Mouse (Mus musculus): Measurements from ENCODE around the gene Ankrd66. TPM values are rescaled to one million over a fixed set of nuclear protein-coding genes. Genes with fewer than 3 reads are reported as not detected.
"Not testable (repeated sequence)": the region's sequence is repeated elsewhere in the genome, so short reads cannot be mapped to it uniquely, and the experiment has no call there.

The Ankrd66 gene
- total and polyA plus RNA-seq, 2 experiments from 2014 or later: 0.10 to 1.2 TPM

DNA sequence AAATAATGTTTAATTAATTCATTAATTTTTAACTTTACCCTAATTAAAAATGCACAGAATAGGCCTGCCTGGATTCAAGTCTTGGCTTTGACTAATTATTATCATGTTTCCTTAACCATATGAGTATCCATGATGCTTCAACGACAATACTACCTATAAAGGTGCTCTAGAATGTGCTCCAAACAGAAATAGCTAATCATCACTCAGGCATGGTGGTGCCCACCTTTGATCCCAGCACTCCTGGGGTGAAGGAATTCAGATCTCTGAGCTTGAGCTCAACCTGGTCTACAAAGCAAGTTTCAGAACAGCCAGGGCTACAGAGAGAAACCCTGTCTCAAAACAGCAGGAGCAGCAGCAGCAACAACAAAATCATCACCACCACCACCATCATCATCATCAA, 42.9 kb downstream of the Ankrd66 start:
- no peaks in the 10 kb centered on the region for H3K4me1 ChIP-seq (ENCODE audit: insufficient read depth, low read length)
- H3K9ac ChIP-seq (replicated peaks; ENCODE audit: low read length): no peak overlapping the region
- H3K4me2 ChIP-seq (ENCODE audit: low read depth, low read length): no peak overlapping the region
- 88% methylated on average over 1 of the region's 1 CpGs for WGBS
- H3K27ac ChIP-seq: no peak overlapping the region
- no peaks in the 10 kb centered on the region for H3K36me3 ChIP-seq (ENCODE audit: insufficient read depth, low read length)
- no peak overlapping the region for H3K4me3 ChIP-seq (ENCODE audit: low read length)
- no peak for ATAC-seq
- H3K27me3 ChIP-seq (ENCODE audit: insufficient read depth, low read length): no peaks in the 10 kb centered on the region
- no peak for DNase-seq (ENCODE audit: low spot score)
- no peak for TF ChIP-seq CTCF (IDR thresholded peaks at IDR 0.05; ENCODE audit: low read depth)
- H3K9me3 ChIP-seq (ENCODE audit: low read length): no peaks in the 10 kb centered on the region

DNA sequence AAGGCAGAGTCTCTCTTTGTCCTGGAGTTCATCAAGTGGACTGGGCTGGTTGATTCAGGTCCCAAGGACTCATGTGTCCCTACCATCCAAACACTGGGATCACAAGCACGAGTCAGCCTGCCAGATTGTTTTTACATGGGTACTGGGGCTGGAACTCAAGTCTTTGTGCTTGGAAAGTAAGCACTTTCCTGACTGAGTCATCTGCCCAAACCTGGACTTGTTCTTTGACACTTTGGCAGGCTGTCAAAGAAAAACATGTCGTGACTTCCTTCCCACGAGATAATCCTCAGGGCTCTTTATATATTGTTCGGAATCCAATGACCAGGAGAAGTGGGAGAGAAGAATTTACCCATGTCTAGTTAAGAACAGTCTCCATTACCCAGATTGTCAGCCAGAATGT, 45.9 kb downstream of the Ankrd66 start:
- 68% methylated on average over 4 of the region's 4 CpGs for WGBS
- ATAC-seq (no peak), DNase-seq (ENCODE audit: low spot score) (no peak)

GRCm38 (mm10) chr17:43495502-43495901, 47.9 kb downstream of the Ankrd66 start:
- TF ChIP-seq CTCF (IDR thresholded peaks at IDR 0.05; ENCODE audit: low read depth): no peak
- WGBS: 89% methylated on average over 5 of the region's 5 CpGs
- no peak overlapping the region for H3K27ac ChIP-seq
- H3K36me3 ChIP-seq (ENCODE audit: insufficient read depth, low read length): no peaks in the 10 kb centered on the region
- no peak for ATAC-seq
- no peak overlapping the region for H3K9ac ChIP-seq (replicated peaks; ENCODE audit: low read length)
- H3K27me3 ChIP-seq (ENCODE audit: insufficient read depth, low read length): no peaks in the 10 kb centered on the region
- no peak overlapping the region for H3K4me2 ChIP-seq (ENCODE audit: low read depth, low read length)
- no peaks in the 10 kb centered on the region for H3K4me1 ChIP-seq (ENCODE audit: insufficient read depth, low read length)
- H3K4me3 ChIP-seq (ENCODE audit: low read length): no peak overlapping the region
- H3K9me3 ChIP-seq (ENCODE audit: low read length): no peaks in the 10 kb centered on the region
- no peak for DNase-seq (ENCODE audit: low spot score)

More for the DNA sequence above, 45.9 kb downstream of the Ankrd66 start:
- TF ChIP-seq CTCF (IDR thresholded peaks at IDR 0.05; ENCODE audit: low read depth): no peak
- Histone ChIP-seq H3K9me3 (ENCODE audit: low read length) (no peaks in the 10 kb centered on the region), H3K4me1 (ENCODE audit: insufficient read depth, low read length) (no peaks in the 10 kb centered on the region), H3K4me2 (ENCODE audit: low read depth, low read length) (no peak overlapping the region), H3K36me3 (ENCODE audit: insufficient read depth, low read length) (no peaks in the 10 kb centered on the region), H3K9ac (replicated peaks; ENCODE audit: low read length) (no peak overlapping the region), H3K4me3 (ENCODE audit: low read length) (no peak overlapping the region), H3K27ac (no peak overlapping the region), H3K27me3 (ENCODE audit: insufficient read depth, low read length) (no peaks in the 10 kb centered on the region)

DNA sequence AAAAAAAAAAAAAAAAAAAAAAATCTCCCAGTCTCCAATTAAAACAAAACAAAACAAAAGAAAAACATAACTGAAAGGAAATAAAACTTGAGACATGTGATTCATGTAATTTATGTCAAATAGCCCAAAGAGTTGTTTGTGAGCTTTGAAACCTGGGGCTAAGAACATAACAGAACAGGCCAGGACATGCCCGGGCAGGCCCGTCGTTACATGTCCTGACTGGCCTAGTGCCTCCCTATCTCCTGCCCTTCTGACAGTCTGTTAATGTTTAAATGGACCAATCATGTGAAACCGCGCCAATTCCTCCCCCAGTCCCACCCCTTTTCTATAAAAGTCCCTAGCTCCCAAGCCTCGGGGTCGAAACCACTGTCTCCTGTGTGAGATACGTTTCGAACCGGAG, 53.1 kb downstream of the Ankrd66 start:
- H3K9ac ChIP-seq (replicated peaks; ENCODE audit: low read length); DNase-seq (ENCODE audit: low spot score); H3K9me3 ChIP-seq (ENCODE audit: low read length); H3K4me1 ChIP-seq (ENCODE audit: insufficient read depth, low read length); ATAC-seq; H3K27ac ChIP-seq; H3K27me3 ChIP-seq (ENCODE audit: insufficient read depth, low read length); H3K4me2 ChIP-seq (ENCODE audit: low read depth, low read length); H3K4me3 ChIP-seq (ENCODE audit: low read length); H3K36me3 ChIP-seq (ENCODE audit: insufficient read depth, low read length): not testable (repeated sequence)
- whole genome bisulfite sequencing: 94% methylated on average over 5 of the region's 10 CpGs

- H3K9me3 ChIP-seq (ENCODE audit: low read length): no peaks in the 10 kb centered on the region
- H3K4me3 ChIP-seq (ENCODE audit: low read length): no peak overlapping the region
- no peaks in the 10 kb centered on the region for H3K4me1 ChIP-seq (ENCODE audit: insufficient read depth, low read length)
- H3K36me3 ChIP-seq (ENCODE audit: insufficient read depth, low read length): no peaks in the 10 kb centered on the region
- no peaks in the 10 kb centered on the region for H3K27me3 ChIP-seq (ENCODE audit: insufficient read depth, low read length)
- TF ChIP-seq CTCF (IDR thresholded peaks at IDR 0.05; ENCODE audit: low read depth): no peak
- DNase-seq (ENCODE audit: low spot score) (no peak), ATAC-seq (no peak)
- H3K4me2 ChIP-seq (ENCODE audit: low read depth, low read length): no peak overlapping the region
- no peak overlapping the region for H3K27ac ChIP-seq
- 94% methylated on average over 2 of the region's 2 CpGs for WGBS
- H3K9ac ChIP-seq (replicated peaks; ENCODE audit: low read length): no peak overlapping the region
These were observed 54.8 kb downstream of the Ankrd66 start for GRCm38 (mm10) chr17:43488439-43489151.

DNA sequence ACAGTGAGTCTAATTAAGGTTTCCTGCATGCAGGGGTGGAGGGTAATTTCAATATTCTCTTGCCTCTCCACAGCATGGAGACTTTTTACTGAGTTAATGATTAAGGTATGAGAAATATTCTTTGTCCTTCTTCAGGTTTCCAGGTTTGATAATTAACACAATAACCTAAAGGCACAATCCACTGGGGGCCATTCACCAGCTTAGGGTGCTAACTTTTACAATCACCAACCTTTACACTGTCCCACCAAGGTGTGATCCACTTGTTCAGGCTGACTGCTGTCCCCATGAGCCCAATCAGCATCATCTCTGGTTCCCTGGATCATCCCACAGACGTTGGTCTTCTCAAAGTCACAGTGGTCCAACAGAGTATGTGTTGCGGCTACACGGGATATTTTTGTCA, 57.5 kb downstream of the Ankrd66 start:
- H3K4me3 ChIP-seq (ENCODE audit: low read length): no peak overlapping the region
- DNase-seq (ENCODE audit: low spot score) (no peak), ATAC-seq (no peak)
- H3K4me1 ChIP-seq (ENCODE audit: insufficient read depth, low read length): no peaks in the 10 kb centered on the region
- H3K27me3 ChIP-seq (ENCODE audit: insufficient read depth, low read length): no peaks in the 10 kb centered on the region
- H3K36me3 ChIP-seq (ENCODE audit: insufficient read depth, low read length): no peaks in the 10 kb centered on the region
- TF ChIP-seq CTCF (IDR thresholded peaks at IDR 0.05; ENCODE audit: low read depth): no peak
- 85% methylated on average over 3 of the region's 3 CpGs for WGBS
- no peaks in the 10 kb centered on the region for H3K9me3 ChIP-seq (ENCODE audit: low read length)
- no peak overlapping the region for H3K9ac ChIP-seq (replicated peaks; ENCODE audit: low read length)
- no peak overlapping the region for H3K4me2 ChIP-seq (ENCODE audit: low read depth, low read length)
- no peak overlapping the region for H3K27ac ChIP-seq

Other genes with a start within 250 kb of the Ankrd66 start
- gene Adgrf5, start 183.2 kb downstream of the Ankrd66 start, total RNA-seq (2014; rRNA removed): 17.3 and 24.1 TPM in 2 replicates
- gene Adgrf5, start 183.2 kb downstream of the Ankrd66 start, polyA plus RNA-seq (2015; fragmentation: Nextera tagmentation; extraction: Ambion mirVana): 3.7 and 3.9 TPM in 2 replicates
- 0.43 TPM in 1 of 2 replicates, not detected in the other for gene Mep1a, start 40.8 kb downstream of the Ankrd66 start, total RNA-seq (2014; rRNA removed)
- gene Mep1a, start 40.8 kb downstream of the Ankrd66 start, polyA plus RNA-seq (2015; fragmentation: Nextera tagmentation; extraction: Ambion mirVana): 0.13 and 0.15 TPM in 2 replicates
- gene Pla2g7, start 24.5 kb upstream of the Ankrd66 start, total RNA-seq (2014; rRNA removed): 114 and 115 TPM in 2 replicates
- 313 and 342 TPM in 2 replicates for gene Pla2g7, start 24.5 kb upstream of the Ankrd66 start, polyA plus RNA-seq (2015; fragmentation: Nextera tagmentation; extraction: Ambion mirVana)
- gene Tdrd6, start 86.7 kb upstream of the Ankrd66 start, total RNA-seq (2014; rRNA removed): 1.6 and 3.5 TPM in 2 replicates
- 0.43 and 0.79 TPM in 2 replicates for gene Tdrd6, start 86.7 kb upstream of the Ankrd66 start, polyA plus RNA-seq (2015; fragmentation: Nextera tagmentation; extraction: Ambion mirVana)
- 41.8 and 45.1 TPM in 2 replicates for gene Slc25a27, start 123.6 kb upstream of the Ankrd66 start, total RNA-seq (2014; rRNA removed)
- gene Slc25a27, start 123.6 kb upstream of the Ankrd66 start, polyA plus RNA-seq (2015; fragmentation: Nextera tagmentation; extraction: Ambion mirVana): 70.6 and 71.4 TPM in 2 replicates
- 1.2 and 1.9 TPM in 2 replicates for gene Cyp39a1, start 123.8 kb upstream of the Ankrd66 start, total RNA-seq (2014; rRNA removed)
- gene Cyp39a1, start 123.8 kb upstream of the Ankrd66 start, polyA plus RNA-seq (2015; fragmentation: Nextera tagmentation; extraction: Ambion mirVana): 13.3 and 16.0 TPM in 2 replicates

Data from hindbrain, postnatal 0 days (tissue).